Mouse (Mus musculus): ENCODE data around the gene Vash2. TPM values are rescaled to one million over a fixed set of nuclear protein-coding genes. Genes with fewer than 3 reads are reported as not detected.
"Not testable (repeated sequence)": the region's sequence is repeated elsewhere in the genome, so short reads cannot be mapped to it uniquely, and the experiment has no call there.

The Vash2 gene
- polyA plus RNA-seq, 1 experiment from 2014 or later, result 56.7 TPM

DNA sequence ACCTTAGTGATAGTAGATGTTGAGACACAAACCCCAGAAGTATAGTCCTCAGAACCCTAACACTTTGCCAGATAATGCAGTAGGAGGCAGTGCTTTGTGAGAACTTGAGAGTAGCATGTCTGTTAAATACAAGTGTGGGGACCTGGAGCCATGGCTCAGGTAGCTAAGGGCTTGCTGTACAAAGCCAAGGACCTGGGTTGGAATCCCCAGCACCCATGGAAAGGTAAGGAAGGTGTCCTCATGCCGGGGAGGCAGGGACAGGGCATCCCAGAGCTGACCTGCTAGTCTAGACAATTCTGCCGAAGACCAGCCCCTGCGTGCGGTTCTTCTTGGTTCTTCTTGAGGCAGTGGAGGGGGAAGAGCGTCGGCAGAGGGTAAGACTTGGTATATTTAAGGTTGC is 48.9 kb downstream of the Vash2 start:
- no peak overlapping the region for H3K27ac ChIP-seq (replicated peaks)
- 87% methylated on average over 6 of the region's 6 CpGs for WGBS
- H3K27me3 ChIP-seq (replicated peaks; ENCODE audit: low read depth, poor library complexity, severe bottlenecking), result no peaks in the 10 kb centered on the region
- H3K9me3 ChIP-seq, result no peaks in the 10 kb centered on the region
- H3K4me1 ChIP-seq, result peaks cover 17% of the 10 kb centered on the region
- peaks cover 26% of the 10 kb centered on the region for H3K36me3 ChIP-seq (replicated peaks)
- peak overlapping the region; percentile 13; the same call in 1 of the 2 replicates for H3K4me3 ChIP-seq
- no peak for DNase-seq (ENCODE audit: low spot score)

DNA sequence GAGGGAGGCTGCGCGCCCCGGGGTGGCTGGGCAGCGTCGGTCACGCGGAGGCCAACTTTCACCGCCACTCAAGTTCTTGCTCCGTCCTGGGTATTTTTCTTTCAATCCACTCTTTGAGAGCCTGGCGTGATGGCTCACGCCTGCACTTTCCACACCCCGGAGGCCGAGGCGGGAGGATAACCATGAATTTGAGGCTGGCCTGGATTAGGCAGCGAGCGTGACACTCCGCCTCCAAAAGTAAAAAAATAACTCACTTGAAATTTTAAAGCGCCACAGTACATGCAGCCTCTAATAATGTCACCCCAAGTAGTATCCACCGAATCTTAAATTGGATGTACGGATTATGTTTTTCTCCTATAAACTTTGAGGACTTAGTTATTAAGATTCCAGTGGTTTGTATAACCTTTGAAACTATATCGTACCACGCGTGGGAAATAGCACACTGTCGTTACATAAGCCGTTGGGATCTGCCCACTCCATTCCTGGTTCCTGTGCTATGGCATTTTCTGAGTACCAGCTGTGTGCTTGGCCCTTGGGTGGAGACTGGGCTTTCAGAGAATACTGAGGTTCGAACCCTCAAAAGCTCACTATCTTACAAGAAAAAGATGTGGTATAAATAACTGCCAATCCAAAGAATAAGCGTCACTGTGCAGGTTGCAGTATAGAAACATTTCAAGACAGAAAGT is 49.9 kb downstream of the Vash2 start:
- DNase-seq (ENCODE audit: low spot score), result no peak
- H3K27ac ChIP-seq (replicated peaks), result peak overlapping the region; percentile 98
- H3K36me3 ChIP-seq (replicated peaks), result peaks cover 15% of the 10 kb centered on the region
- H3K4me3 ChIP-seq, result peak overlapping the region; percentile 79
- no peaks in the 10 kb centered on the region for H3K27me3 ChIP-seq (replicated peaks; ENCODE audit: low read depth, poor library complexity, severe bottlenecking)
- 10% methylated on average over 27 of the region's 27 CpGs for WGBS
- H3K9me3 ChIP-seq, result no peaks in the 10 kb centered on the region
- peaks cover 17% of the 10 kb centered on the region for H3K4me1 ChIP-seq

GRCm38 (mm10) chr1:190928370-190929009 is 50.6 kb downstream of the Vash2 start:
- Histone ChIP-seq H3K36me3 (replicated peaks) (peaks cover 9% of the 10 kb centered on the region), H3K9me3 (no peaks in the 10 kb centered on the region), H3K4me3 (peak overlapping the region; percentile 79), H3K27me3 (replicated peaks; ENCODE audit: low read depth, poor library complexity, severe bottlenecking) (no peaks in the 10 kb centered on the region), H3K27ac (replicated peaks) (peak overlapping the region; percentile 98), H3K4me1 (peaks cover 17% of the 10 kb centered on the region)
- whole genome bisulfite sequencing, result under 1% methylated on average over 74 of the region's 79 CpGs
- DNase-seq (ENCODE audit: low spot score), result peak; percentile 98

DNA sequence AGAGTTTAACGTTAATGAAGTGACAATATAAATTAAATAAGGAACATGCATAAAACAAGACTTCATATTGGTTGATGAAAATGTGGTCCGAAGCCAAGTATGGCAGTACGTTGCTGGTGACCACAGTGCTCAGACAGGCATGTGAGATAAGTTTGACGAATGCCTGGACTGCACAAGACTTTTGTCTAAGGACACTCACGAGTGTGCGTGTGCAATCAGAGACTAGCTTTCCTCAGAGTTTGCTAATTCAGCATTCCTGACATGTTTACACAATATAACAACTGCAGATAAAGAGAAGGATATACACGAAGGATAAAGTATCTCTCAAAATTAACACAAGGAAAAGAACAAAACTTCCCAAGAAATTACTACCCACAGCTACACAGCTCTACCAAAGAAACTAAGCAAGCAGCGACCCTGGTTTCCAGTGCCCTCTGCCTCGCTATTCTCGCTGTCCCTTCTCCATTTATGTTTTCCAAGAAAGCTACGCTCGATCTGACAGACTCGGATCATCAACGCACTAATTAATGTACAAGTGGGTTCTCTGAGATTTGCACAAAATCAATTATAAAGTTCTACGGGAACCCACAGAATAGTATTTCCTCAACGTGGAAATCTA is 51.2 kb downstream of the Vash2 start:
- Histone ChIP-seq H3K4me1 (peaks cover 17% of the 10 kb centered on the region), H3K9me3 (no peaks in the 10 kb centered on the region), H3K27me3 (replicated peaks; ENCODE audit: low read depth, poor library complexity, severe bottlenecking) (no peaks in the 10 kb centered on the region), H3K4me3 (peak overlapping the region; percentile 79), H3K36me3 (replicated peaks) (peaks cover 4% of the 10 kb centered on the region), H3K27ac (replicated peaks) (peak overlapping the region; percentile 98)
- DNase-seq (ENCODE audit: low spot score), result no peak
- 27% methylated on average over 16 of the region's 16 CpGs for WGBS

DNA sequence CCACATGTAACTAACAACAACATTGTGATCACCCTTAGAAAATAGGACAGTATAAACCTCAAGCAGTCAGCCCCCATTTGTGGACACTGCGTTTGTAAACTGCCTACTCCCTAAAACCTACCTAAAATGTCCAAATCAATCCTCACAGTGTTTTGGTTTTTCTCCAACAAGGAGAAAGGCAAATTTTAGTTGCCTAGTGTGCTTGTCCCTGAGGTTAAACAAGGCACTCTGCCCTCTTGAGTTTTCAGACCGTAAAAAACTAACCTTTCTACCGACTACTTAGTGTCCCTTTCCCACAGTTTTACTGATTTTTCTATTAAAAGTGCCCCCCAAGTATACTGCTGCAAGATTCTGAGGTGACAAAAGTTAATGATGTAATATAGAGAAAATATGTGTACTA is 51.8 kb downstream of the Vash2 start:
- Histone ChIP-seq H3K36me3 (replicated peaks) (no peaks in the 10 kb centered on the region), H3K9me3 (no peaks in the 10 kb centered on the region), H3K4me3 (peak overlapping the region; percentile 79; the same call in 1 of the 2 replicates), H3K27ac (replicated peaks) (no peak overlapping the region), H3K4me1 (peaks cover 17% of the 10 kb centered on the region), H3K27me3 (replicated peaks; ENCODE audit: low read depth, poor library complexity, severe bottlenecking) (no peaks in the 10 kb centered on the region)
- 93% methylated on average over 3 of the region's 3 CpGs for WGBS
- DNase-seq (ENCODE audit: low spot score), result no peak

- not testable (repeated sequence) for H3K27me3 ChIP-seq (replicated peaks; ENCODE audit: low read depth, poor library complexity, severe bottlenecking); H3K9me3 ChIP-seq; H3K36me3 ChIP-seq (replicated peaks); H3K4me3 ChIP-seq; H3K27ac ChIP-seq (replicated peaks); DNase-seq (ENCODE audit: low spot score)
- peaks cover 14% of the 10 kb centered on the region for H3K4me1 ChIP-seq
- WGBS, result 81% methylated on average over 3 of the region's 3 CpGs
Measured at GRCm38 (mm10) chr1:190924812-190925211, 54.3 kb downstream of the Vash2 start, which contains the start of gene Angel2. Gene Angel2 (plus strand): TSS chr1:190925112.

GRCm38 (mm10) chr1:190919725-190920469 is 59.2 kb downstream of the Vash2 start:
- Histone ChIP-seq H3K9me3 (no peaks in the 10 kb centered on the region), H3K4me1 (no peaks in the 10 kb centered on the region), H3K4me3 (no peak overlapping the region), H3K36me3 (replicated peaks) (no peaks in the 10 kb centered on the region), H3K27ac (replicated peaks) (no peak overlapping the region), H3K27me3 (replicated peaks; ENCODE audit: low read depth, poor library complexity, severe bottlenecking) (peaks cover 3% of the 10 kb centered on the region; the same call in 1 of the 2 replicates)
- 74% methylated on average over 8 of the region's 8 CpGs for WGBS
- DNase-seq (ENCODE audit: low spot score), result no peak

- DNase-seq (ENCODE audit: low spot score), result no peak
- Histone ChIP-seq H3K4me1 (no peaks in the 10 kb centered on the region), H3K4me3 (no peak overlapping the region), H3K9me3 (no peaks in the 10 kb centered on the region), H3K36me3 (replicated peaks) (no peaks in the 10 kb centered on the region), H3K27me3 (replicated peaks; ENCODE audit: low read depth, poor library complexity, severe bottlenecking) (peaks cover 3% of the 10 kb centered on the region; the same call in 1 of the 2 replicates), H3K27ac (replicated peaks) (no peak overlapping the region)
- 78% methylated on average over 7 of the region's 7 CpGs for WGBS
Measured at GRCm38 (mm10) chr1:190918938-190919337, 60.2 kb downstream of the Vash2 start.

GRCm38 (mm10) chr1:190912623-190913022 is 66.5 kb downstream of the Vash2 start:
- Histone ChIP-seq H3K4me1 (peaks cover 25% of the 10 kb centered on the region), H3K27ac (replicated peaks) (no peak overlapping the region), H3K36me3 (replicated peaks) (no peaks in the 10 kb centered on the region), H3K27me3 (replicated peaks; ENCODE audit: low read depth, poor library complexity, severe bottlenecking) (no peaks in the 10 kb centered on the region), H3K9me3 (no peaks in the 10 kb centered on the region), H3K4me3 (peak overlapping the region; percentile 94)
- no peak for DNase-seq (ENCODE audit: low spot score)
- 51% methylated on average over 1 of the region's 1 CpGs for WGBS

DNA sequence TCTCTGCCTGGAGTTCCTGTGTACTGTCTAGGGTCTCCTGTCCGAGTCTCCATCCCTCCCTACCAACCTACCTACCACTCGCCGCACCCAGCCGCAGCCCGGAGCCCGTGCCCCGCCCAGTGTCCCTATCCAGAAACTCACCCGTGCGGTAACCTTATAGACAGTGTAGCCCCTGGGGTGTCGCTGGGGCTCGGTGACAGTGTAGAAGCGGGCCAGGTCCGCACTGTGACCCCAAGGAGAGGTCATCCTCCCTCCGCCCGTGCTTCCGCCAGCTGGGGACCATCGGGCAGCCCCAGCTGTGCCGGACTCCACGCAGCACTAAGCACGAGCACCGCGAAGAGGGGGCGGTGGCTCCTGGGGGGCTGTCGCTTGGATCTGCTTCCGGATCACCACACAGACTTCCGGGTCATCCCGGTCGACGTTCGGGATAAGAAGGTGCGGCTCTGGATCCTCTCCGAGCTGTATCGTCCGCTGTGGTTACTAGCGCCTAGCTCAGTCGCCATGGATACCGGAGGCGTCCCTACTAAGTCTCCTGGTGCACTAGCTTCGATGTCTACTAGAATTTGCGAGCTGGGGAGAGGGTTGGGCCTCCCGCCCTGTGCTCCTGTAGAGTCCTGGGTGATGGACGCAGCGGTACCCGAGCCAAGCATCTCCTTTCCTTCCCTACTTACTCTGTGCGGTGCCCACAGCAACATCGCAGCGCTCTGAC is 67.5 kb downstream of the Vash2 start, which contains the start of gene Rps6kc1:
TSS of gene Rps6kc1 (minus strand) at position 356 of the 709 bp plus-strand sequence.
- no peaks in the 10 kb centered on the region for H3K36me3 ChIP-seq (replicated peaks)
- peak; percentile 86 for DNase-seq (ENCODE audit: low spot score)
- H3K27me3 ChIP-seq (replicated peaks; ENCODE audit: low read depth, poor library complexity, severe bottlenecking), result no peaks in the 10 kb centered on the region
- under 1% methylated on average over 47 of the region's 47 CpGs for WGBS
- peaks cover 25% of the 10 kb centered on the region for H3K4me1 ChIP-seq
- H3K4me3 ChIP-seq, result peak within 1 kb of the TSS; percentile 94
- H3K9me3 ChIP-seq, result no peaks in the 10 kb centered on the region
- H3K27ac ChIP-seq (replicated peaks), result peak within 1 kb of the TSS; percentile 88

GRCm38 (mm10) chr1:190910836-190911235 is 68.3 kb downstream of the Vash2 start:
- Histone ChIP-seq H3K36me3 (replicated peaks) (no peaks in the 10 kb centered on the region), H3K27ac (replicated peaks) (peak overlapping the region; percentile 88; the same call in 1 of the 2 replicates), H3K4me1 (peaks cover 25% of the 10 kb centered on the region), H3K4me3 (peak overlapping the region; percentile 94), H3K9me3 (no peaks in the 10 kb centered on the region), H3K27me3 (replicated peaks; ENCODE audit: low read depth, poor library complexity, severe bottlenecking) (no peaks in the 10 kb centered on the region)
- DNase-seq (ENCODE audit: low spot score), result no peak
- 78% methylated on average over 6 of the region's 6 CpGs for WGBS

DNA sequence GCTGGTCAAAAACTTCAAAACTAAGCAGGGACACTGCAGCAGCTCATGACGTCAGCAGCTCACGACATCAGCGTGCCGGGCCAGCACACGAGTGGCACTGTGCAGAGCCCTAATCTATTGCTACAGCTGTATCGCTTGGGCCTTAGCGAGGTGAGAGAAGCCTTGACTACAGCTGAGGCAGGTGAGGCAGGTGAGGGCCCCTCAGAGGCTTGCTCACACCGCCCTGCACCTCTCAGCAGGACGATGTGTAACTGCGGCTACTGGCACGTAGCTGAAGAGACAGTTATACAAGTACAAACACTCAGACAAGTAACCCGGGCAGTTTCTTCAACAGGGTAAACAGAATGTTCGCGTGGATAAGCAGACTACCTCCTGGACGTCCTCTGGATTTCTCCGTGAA is 74.4 kb downstream of the Vash2 start:
- Histone ChIP-seq H3K4me1 (peaks cover 8% of the 10 kb centered on the region; the same call in 1 of the 2 replicates), H3K27me3 (replicated peaks; ENCODE audit: low read depth, poor library complexity, severe bottlenecking) (no peaks in the 10 kb centered on the region), H3K9me3 (no peaks in the 10 kb centered on the region), H3K36me3 (replicated peaks) (peaks cover 29% of the 10 kb centered on the region), H3K4me3 (no peak overlapping the region), H3K27ac (replicated peaks) (no peak overlapping the region)
- WGBS, result 93% methylated on average over 16 of the region's 16 CpGs
- no peak for DNase-seq (ENCODE audit: low spot score)

All from embryonic facial prominence, embryonic 10.5 days (tissue).